Mouse (Mus musculus) hindbrain, embryonic 15.5 days (tissue): ENCODE results near the gene Avl9. TPM values are rescaled to one million over a fixed set of nuclear protein-coding genes. Genes with fewer than 3 reads are reported as not detected.
A peak's percentile ranks its signal among the peaks of the same experiment; 100 is the strongest.

Experiments
- ATAC-seq: fragments of 200-750 bp; cut with Nextera tagmentation; 2 replicates; pipeline ENCODE4 v1.8.0; 2017; ENCODE audit warnings: low read depth, moderate number of reproducible peaks, moderate TSS enrichment; ENCODE audit not compliant: low FRiP score
- H3K27ac ChIP-seq: fragments of 300-500 bp; sonication (generic); replicated peaks from 2 replicates; pipeline ENCODE4 v1.5.1; 2015; ENCODE audit warnings: mild to moderate bottlenecking, inconsistent platforms
- H3K27me3 ChIP-seq: fragments of 300-500 bp; sonication (generic); 2 replicates; pipeline ENCODE4 v1.6.1; 2015; ENCODE audit warnings: control low read depth, inconsistent platforms
- H3K36me3 ChIP-seq: fragments of 300-500 bp; sonication (generic); 2 replicates; pipeline ENCODE4 v1.6.1; 2015; ENCODE audit warnings: control low read depth, inconsistent platforms
- H3K4me1 ChIP-seq: fragments of 300-500 bp; sonication (generic); replicated peaks from 2 replicates; pipeline ENCODE4 v1.6.1; 2015; ENCODE audit warnings: control low read depth, inconsistent platforms
- H3K4me2 ChIP-seq: fragments of 300-500 bp; sonication (generic); 2 replicates; pipeline ENCODE4 v1.6.1; 2015; ENCODE audit warnings: moderate library complexity, mild to moderate bottlenecking, inconsistent platforms
- H3K4me3 ChIP-seq: fragments of 300-500 bp; sonication (generic); 2 replicates; pipeline ENCODE4 v1.5.1; 2015; ENCODE audit warnings: mild to moderate bottlenecking, inconsistent platforms
- H3K9ac ChIP-seq: fragments of 300-500 bp; sonication (generic); 2 replicates; pipeline ENCODE4 v1.6.1; 2015; ENCODE audit warnings: inconsistent platforms
- H3K9me3 ChIP-seq: fragments of 300-500 bp; sonication (generic); 2 replicates; pipeline ENCODE4 v1.6.1; 2016; ENCODE audit warnings: control low read depth, inconsistent platforms
- WGBS: fragments of 180-500 bp; shearing (Covaris S2); methylation state at CpG from one replicate; pipeline ENCODE4 v1.1.7; 2015; 5-methylcytosine and 5-hydroxymethylcytosine counted together
- polyA plus RNA-seq: library from polyadenylated mRNA; unstranded; fragments of >200 nt; fragmentation: Nextera tagmentation; extraction: Ambion mirVana; gene quantifications from 2 replicates; pipeline ENCODE4 v1.2.1, GENCODE M21; 2015

Gene Avl9
- polyA plus RNA-seq, 1 experiment from 2014 or later = 25.8 TPM

DNA sequence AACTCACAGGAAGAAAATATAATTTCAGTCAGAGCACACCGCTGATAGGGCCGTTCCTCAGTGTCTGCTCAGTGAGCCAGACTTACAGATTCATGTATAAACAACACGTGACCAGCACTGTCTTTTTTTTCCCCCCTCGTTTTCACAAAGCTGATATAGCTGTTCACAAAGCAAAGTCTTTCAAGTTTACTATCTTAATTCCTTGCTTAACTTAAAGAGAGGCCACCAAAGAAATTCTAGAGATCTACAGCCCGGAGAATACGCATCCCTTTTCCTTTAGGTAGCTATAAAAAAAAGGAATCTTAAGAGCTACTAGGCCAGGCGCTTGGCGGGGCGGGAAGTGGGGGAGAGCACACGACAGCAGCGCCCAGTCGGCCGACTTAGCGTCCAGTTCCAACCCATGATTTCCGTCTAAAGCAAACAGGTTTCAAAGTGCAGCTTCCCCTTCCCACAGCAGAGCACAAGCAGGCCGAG is 82.0 kb downstream of the Avl9 start:
- ATAC-seq = peak; percentile 4; the same call in 1 of the 2 replicates
- peak overlapping the region; percentile 91 for H3K9ac ChIP-seq
- H3K4me3 ChIP-seq = peak overlapping the region; percentile 96
- 0% methylated on average over 16 of the region's 16 CpGs for WGBS
- H3K27ac ChIP-seq = peak overlapping the region; percentile 99
- H3K9me3 ChIP-seq = no peaks in the 10 kb centered on the region
- H3K27me3 ChIP-seq = no peaks in the 10 kb centered on the region
- H3K4me2 ChIP-seq = peak overlapping the region; percentile 73
- no peaks in the 10 kb centered on the region for H3K36me3 ChIP-seq
- peaks cover 34% of the 10 kb centered on the region for H3K4me1 ChIP-seq

DNA sequence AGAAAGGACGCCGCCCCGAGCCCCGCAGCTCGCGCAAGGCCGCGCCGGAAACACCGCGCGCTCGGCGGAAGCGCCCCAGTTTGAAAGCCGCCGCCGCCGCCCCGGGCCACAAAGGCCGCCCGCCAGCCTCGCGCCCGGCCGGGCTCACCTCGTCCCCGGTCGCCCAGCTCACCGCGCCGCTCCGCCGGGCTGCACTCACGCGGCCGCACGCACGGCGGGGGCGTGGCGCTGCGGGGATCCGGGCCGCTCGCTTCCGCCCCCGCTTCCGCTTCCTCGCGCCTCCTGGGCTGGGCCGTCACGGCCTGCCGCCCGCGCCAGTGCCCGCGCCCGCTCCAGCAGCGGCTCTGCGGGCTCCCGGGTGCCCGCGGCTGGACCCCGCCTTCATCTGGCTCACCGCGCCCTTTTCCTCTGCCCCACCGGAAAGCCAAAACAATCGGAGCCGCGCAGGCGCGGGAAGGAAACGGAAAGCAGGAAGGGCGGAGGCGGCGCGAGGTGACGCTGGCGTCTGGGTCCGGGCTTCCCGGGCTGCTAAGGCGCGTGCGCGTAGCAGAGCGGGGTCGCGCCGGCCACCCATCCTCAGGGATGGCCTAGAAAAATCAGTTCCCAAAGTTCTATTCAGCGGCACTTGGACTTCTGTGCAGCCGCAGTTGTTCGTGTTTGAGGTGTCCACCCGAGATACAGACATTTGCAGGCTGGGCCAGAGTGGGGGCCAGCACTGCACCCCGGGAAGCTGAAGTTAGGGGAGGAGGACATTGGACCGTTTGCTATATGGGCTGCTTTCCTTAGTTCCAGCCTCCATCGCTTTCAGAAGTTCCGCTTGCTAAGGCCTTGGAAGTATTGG is 82.8 kb downstream of the Avl9 start, which contains the start of gene Kbtbd2:
Gene Kbtbd2, minus strand, starts transcription at position 503 of the 841 bp plus-strand sequence.
- Histone ChIP-seq H3K36me3 (no peaks in the 10 kb centered on the region), H3K4me2 (peak within 1 kb of the TSS; percentile 73), H3K9ac (peak within 1 kb of the TSS; percentile 91), H3K9me3 (no peaks in the 10 kb centered on the region), H3K4me3 (peak within 1 kb of the TSS; percentile 96), H3K27ac (peak within 1 kb of the TSS; percentile 99), H3K27me3 (no peaks in the 10 kb centered on the region), H3K4me1 (peaks cover 34% of the 10 kb centered on the region)
- WGBS = under 1% methylated on average over 70 of the region's 98 CpGs
- peak; percentile 96 for ATAC-seq

DNA sequence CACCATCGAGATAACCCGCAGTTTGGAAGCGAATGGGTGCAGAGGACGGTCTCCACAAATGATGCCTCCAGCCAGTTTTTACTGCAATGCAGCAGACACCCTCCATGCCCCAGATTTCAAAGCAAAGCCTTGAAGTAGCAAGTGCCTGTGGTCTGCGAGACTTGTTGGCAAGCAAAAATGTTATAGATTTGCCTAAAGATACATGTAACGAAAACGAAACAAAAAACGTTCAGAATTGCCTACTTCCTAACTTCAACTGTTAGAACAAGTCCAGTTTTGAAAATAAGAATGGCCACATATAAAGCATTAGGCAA is 83.4 kb downstream of the Avl9 start:
- peak overlapping the region; percentile 91 for H3K9ac ChIP-seq
- WGBS = 18% methylated on average over 8 of the region's 8 CpGs
- peak overlapping the region; percentile 99 for H3K27ac ChIP-seq
- H3K9me3 ChIP-seq = no peaks in the 10 kb centered on the region
- no peaks in the 10 kb centered on the region for H3K36me3 ChIP-seq
- H3K4me3 ChIP-seq = peak overlapping the region; percentile 96
- H3K4me2 ChIP-seq = peak overlapping the region; percentile 73
- ATAC-seq = no peak
- H3K4me1 ChIP-seq = peaks cover 34% of the 10 kb centered on the region
- H3K27me3 ChIP-seq = no peaks in the 10 kb centered on the region

DNA sequence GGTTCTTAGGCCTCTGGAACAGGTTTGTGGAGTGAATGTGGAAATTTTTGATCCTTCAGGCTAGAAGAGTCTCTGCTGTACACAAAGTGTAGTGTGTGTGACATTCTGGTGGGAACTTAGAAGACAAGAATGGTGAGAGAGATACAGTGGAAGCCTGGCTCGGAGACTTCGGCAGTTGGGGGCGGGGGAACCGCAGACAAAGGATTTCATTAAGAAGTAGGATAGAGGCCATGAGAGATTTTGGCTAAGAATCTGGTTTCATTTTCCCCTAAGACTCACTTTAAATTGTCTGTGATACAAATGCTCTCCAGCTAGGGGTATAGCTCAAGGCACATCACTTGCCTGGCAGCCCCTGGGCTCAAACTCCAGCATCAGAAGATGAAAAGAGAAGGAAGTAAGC is 90.3 kb downstream of the Avl9 start:
- Histone ChIP-seq H3K4me2 (no peak overlapping the region), H3K27ac (no peak overlapping the region), H3K27me3 (no peaks in the 10 kb centered on the region), H3K9ac (no peak overlapping the region), H3K36me3 (no peaks in the 10 kb centered on the region), H3K4me1 (no peaks in the 10 kb centered on the region), H3K9me3 (no peaks in the 10 kb centered on the region), H3K4me3 (no peak overlapping the region)
- no peak for ATAC-seq
- WGBS = 86% methylated on average over 4 of the region's 4 CpGs

DNA sequence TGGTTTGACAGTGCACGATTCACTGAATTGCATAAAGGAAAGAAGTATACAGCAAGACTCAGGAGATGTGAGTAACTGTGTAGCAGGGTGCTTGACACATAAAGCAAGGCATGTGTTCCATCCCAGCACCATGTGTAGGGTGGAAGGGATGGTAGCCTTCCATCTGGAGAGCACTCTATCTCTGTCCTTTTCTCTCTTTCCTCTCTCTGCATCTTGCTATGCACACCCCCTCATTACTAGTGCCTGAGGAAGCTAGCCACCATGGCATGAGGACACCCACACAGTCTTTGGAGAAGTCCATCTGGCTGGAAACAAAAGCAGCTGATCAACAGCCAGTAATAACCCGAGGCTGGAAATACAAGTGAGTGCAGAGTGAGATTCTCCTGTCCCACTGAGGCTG is 91.5 kb downstream of the Avl9 start:
- WGBS = 71% methylated on average over 2 of the region's 2 CpGs
- Histone ChIP-seq H3K9me3 (no peaks in the 10 kb centered on the region), H3K4me2 (no peak overlapping the region), H3K9ac (no peak overlapping the region), H3K27ac (no peak overlapping the region), H3K4me3 (no peak overlapping the region), H3K4me1 (no peaks in the 10 kb centered on the region), H3K36me3 (no peaks in the 10 kb centered on the region), H3K27me3 (no peaks in the 10 kb centered on the region)
- ATAC-seq = no peak

DNA sequence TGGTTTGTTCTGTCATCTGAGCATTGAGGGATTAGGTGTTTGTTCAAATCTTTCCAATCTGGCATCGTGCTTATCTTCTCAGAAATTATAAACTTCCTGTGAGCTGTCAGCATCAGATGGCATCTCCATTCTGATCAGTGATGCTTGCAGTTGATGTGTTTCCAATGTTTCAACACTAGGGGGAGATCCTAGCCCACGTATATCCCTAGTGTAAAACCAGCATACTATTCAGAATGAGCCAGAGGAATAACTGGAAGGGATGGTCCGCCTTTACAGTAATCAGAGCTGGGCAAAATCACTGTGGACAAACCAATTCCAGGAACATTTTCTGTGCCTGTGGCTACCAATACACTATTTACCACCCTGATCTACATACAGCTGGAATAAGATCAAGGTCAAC is 94.0 kb downstream of the Avl9 start:
- Histone ChIP-seq H3K27me3 (no peaks in the 10 kb centered on the region), H3K36me3 (no peaks in the 10 kb centered on the region), H3K4me3 (no peak overlapping the region), H3K9me3 (no peaks in the 10 kb centered on the region), H3K27ac (no peak overlapping the region), H3K4me1 (no peaks in the 10 kb centered on the region), H3K9ac (no peak overlapping the region), H3K4me2 (no peak overlapping the region)
- peak; percentile 93 for ATAC-seq
- WGBS = 8% methylated on average over 3 of the region's 3 CpGs

Other genes with a start within 250 kb of the Avl9 start
- gene Pde1c, start 145.8 kb upstream of the Avl9 start, polyA plus RNA-seq = 18.6 and 23.7 TPM in 2 replicates
- 70.5 and 89.9 TPM in 2 replicates for gene Lsm5, start 10.2 kb upstream of the Avl9 start, polyA plus RNA-seq
- gene Kbtbd2, start 82.9 kb downstream of the Avl9 start, polyA plus RNA-seq = 32.0 and 33.4 TPM in 2 replicates
- 41.7 and 42.8 TPM in 2 replicates for gene Fkbp9, start 117.2 kb downstream of the Avl9 start, polyA plus RNA-seq
- 149 and 153 TPM in 2 replicates for gene Nt5c3, start 209.0 kb downstream of the Avl9 start, polyA plus RNA-seq
- gene Vmn1r4, start 209.1 kb downstream of the Avl9 start, polyA plus RNA-seq = 0.50 and 0.53 TPM in 2 replicates